Mouse (Mus musculus): ENCODE measurements around the gene Otx1. TPM values are rescaled to one million over a fixed set of nuclear protein-coding genes. Genes with fewer than 3 reads are reported as not detected.

The Otx1 gene
- polyA plus RNA-seq, 1 experiment = not detected

DNA sequence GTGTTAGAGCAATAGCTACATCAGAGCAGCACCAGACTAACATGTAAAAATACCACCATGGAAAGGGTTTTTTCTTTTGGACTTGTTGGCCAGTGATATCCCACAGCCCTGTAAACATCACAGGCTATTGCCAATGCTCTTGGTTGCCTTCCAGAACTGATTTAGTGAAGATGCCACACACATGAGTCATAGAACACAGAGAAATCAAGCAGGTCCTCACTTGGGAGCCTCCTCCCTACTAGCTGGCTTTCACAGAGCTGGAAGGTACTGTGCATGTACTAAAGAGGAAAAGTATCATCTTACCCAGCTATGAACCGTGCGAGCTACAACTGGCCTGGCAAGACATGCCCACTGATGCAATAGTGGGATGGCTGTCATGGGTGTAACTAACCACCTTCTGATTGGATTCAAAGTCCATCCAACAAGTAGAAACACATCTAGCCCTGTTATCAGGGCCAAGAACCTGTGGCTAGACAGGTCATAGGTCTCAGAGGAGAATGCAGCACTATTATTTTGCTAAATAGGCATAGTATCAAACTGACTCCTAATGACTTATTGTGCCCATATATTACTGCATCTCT, 51.0 kb downstream of the Otx1 start:
- TF ChIP-seq FLI1 (IDR thresholded peaks at IDR 0.05; ENCODE audit: low read length) = no peak
- no peaks in the 10 kb centered on the region for H3K4me1 ChIP-seq
- H3K27me3 ChIP-seq (replicated peaks) = no peaks in the 10 kb centered on the region
- no peaks in the 10 kb centered on the region for H3K36me3 ChIP-seq (replicated peaks; ENCODE audit: low read length)
- 0 out of 2 replicates have a peak, but pooled peaks cover 4% of the 10 kb centered on the region for H3K9me3 ChIP-seq
- no peak overlapping the region for H3K4me3 ChIP-seq (replicated peaks)

DNA sequence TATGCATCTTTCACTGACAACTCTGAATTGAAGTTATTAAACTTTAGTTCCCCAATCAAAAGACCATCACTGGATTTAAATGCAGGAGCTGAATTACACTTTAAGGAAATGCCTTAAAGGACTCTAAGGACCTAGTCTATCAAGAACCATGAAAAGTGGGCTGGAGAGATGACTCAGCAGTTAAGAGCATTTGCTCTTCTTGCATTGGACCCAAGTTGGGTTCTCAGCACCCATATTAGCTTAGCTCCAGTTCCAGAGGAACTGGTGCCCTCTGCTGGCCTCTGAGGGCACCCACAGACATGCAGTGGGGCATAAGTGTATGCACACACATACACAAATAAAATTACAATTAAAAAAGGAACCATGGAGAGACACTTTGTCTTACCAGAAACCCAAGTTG, 52.6 kb downstream of the Otx1 start:
- Histone ChIP-seq H3K9me3 (0 out of 2 replicates have a peak, but pooled peaks cover 4% of the 10 kb centered on the region), H3K4me1 (no peaks in the 10 kb centered on the region), H3K36me3 (replicated peaks; ENCODE audit: low read length) (no peaks in the 10 kb centered on the region), H3K27me3 (replicated peaks) (no peaks in the 10 kb centered on the region), H3K4me3 (replicated peaks) (no peak overlapping the region)
- TF ChIP-seq FLI1 (IDR thresholded peaks at IDR 0.05; ENCODE audit: low read length) (no peak), GATA1 (IDR thresholded peaks at IDR 0.05; ENCODE audit: borderline replicate concordance, low read length) (no peak)
